19 mouse cellular contexts compared by ENCODE assay signal in the genomic region with DNA sequence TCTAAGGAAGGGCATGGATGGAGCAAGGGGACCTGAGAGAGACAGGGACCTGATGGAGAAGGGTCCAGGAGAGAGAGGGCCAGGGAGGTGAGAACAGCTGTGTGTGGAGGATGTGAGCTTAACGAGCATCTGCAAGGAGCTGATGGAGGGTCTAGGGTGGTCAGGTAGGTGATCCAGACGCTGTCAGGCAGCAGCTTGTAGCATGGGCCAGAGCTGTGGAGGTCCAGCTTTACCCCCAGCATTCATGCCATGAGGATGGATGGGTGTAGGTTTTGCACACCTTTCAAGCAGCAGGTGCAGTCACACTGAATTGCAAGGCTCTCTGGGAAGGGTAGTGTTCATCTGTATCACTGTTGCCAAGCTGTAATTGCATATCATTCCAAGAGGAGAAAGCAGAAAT. TPM values are rescaled to one million over a fixed set of nuclear protein-coding genes. Genes with fewer than 3 reads are reported as not detected.
DNase-seq lines count a peak whose midpoint lies in the region; ATAC-seq and TF ChIP-seq lines count a peak whose summit lies in the region.
"Had no signal": no experiment of that assay in that cellular context is flagged by ENCODE, and none has a peak within 500 bp of the region (broad histone marks: within the 10 kb centered on the region; RNA-seq: fewer than 3 reads in every experiment).

No protein-coding gene starts in this region.

- no peak overlapping the region for H3ac ChIP-seq in myocyte (ENCODE audit: control insufficient read depth, insufficient read length)

- no peak for ATAC-seq in inflammation-experienced regulatory T-cells, adult 6 months
- ATAC-seq: activated CD4-positive, CD25-positive, alpha-beta regulatory T cell, adult 4 months; CD4-positive, CD25-positive, alpha-beta regulatory T cell, adult 4 months; Patski had no signal

- no peak overlapping the region for H3K4me3 ChIP-seq in myocyte

- no peaks in the 10 kb centered on the region for H3K27me3 ChIP-seq in myocyte (ENCODE audit: control insufficient read depth, insufficient read depth, insufficient read length)
- H3K27me3 ChIP-seq: CH12.LX, Patski had no signal

- TF ChIP-seq POLR2A in myocyte (IDR thresholded peaks at IDR 0.05; ENCODE audit: insufficient read length, low read depth), result peak; percentile 14

- H3K79me2 ChIP-seq in myocyte (ENCODE audit: control insufficient read depth, insufficient read depth), result peaks cover 11% of the 10 kb centered on the region

- peaks cover 74% of the 10 kb centered on the region for H3K36me3 ChIP-seq in myocyte (ENCODE audit: control insufficient read depth, insufficient read depth)

- H3K4me2 ChIP-seq in myocyte (ENCODE audit: low read depth), result no peak overlapping the region

- DNase-seq in heart, adult 11 months, result peak; percentile 77
- DNase-seq in heart, postnatal 4 days, result no peak
- DNase-seq: adrenal gland, adult 2 months; adrenal gland, adult 8-10 months; adrenal gland, postnatal 10 days; adrenal gland, postnatal 14 days; adrenal gland, postnatal 25 days; adrenal gland, postnatal 36 days; B cell, adult 2 months; cerebellum, adult 11 months; cerebellum, adult 11-12 months; cerebellum, adult 18-20 months had no signal

TF ChIP-seq in myocyte, 11 proteins besides CTCF, POLR2A, EP300 and RAD21:
- TF ChIP-seq POLR2AphosphoS2 (IDR thresholded peaks at IDR 0.05; ENCODE audit: insufficient read length, low read depth) (peak; percentile 70), E2F4 (IDR thresholded peaks at IDR 0.05; ENCODE audit: insufficient read depth) (no peak), MYOG (IDR thresholded peaks at IDR 0.05; ENCODE audit: control insufficient read depth in 1 of 3, insufficient read depth in 1 of 3, insufficient read length in 2 of 3, low read depth in 2 of 3) (no peak), TCF3 (IDR thresholded peaks at IDR 0.05; ENCODE audit: insufficient read length, low read depth) (no peak)
TF ChIP-seq in myocyte: peak in this region for 1.

RNA-seq across cellular contexts. Expression of gene Zfp14, which starts 31.6 kb away (rescaled TPM):
- total RNA-seq in heart, postnatal 4 days (2021), result 1 to 10 TPM; 1.8 to 2.1 TPM
- 0.97 TPM for polyA plus RNA-seq in myocyte (2012; fragmentation: generic; extraction: Trizol)
- 1 to 10 TPM; 4.4 to 7.2 (median 5.8) TPM for polyA plus RNA-seq in inflammation-experienced regulatory T-cells, adult 6 months (2017; shearing (Covaris generic))
- polyA plus RNA-seq: G1E had no signal

RNA-seq across cellular contexts. Expression of gene Zfp568, which starts 35.8 kb away (rescaled TPM):
- total RNA-seq in heart, postnatal 4 days (2021), result 10 to 100 TPM; 83.8 to 87.0 TPM
- polyA plus RNA-seq in myocyte (2012; fragmentation: generic; extraction: Trizol), result 27.4 TPM
- 1 to 10 TPM; 1.8 to 2.0 (median 2.0) TPM for polyA plus RNA-seq in inflammation-experienced regulatory T-cells, adult 6 months (2017; shearing (Covaris generic))

RNA-seq across cellular contexts. Expression of gene Zfp82, which starts 53.2 kb away (rescaled TPM):
- 1 to 10 TPM in 1 of 2 experiments, under 1 TPM in 1; 0.23 to 1.0 TPM for total RNA-seq in heart, postnatal 4 days (2021)
- polyA plus RNA-seq in myocyte (2012; fragmentation: generic; extraction: Trizol), result 2.8 TPM
- polyA plus RNA-seq in inflammation-experienced regulatory T-cells, adult 6 months (2017; shearing (Covaris generic)), result 10 to 100 TPM in 1 of 3 experiments, 1 to 10 TPM in 2; 4.6 to 10.9 (median 5.9) TPM
- total RNA-seq: adrenal gland, postnatal 14 days had no signal
